Mouse (Mus musculus): ENCODE measurements around the gene Psg22.
"Not testable (repeated sequence)": the region's sequence is repeated elsewhere in the genome, so short reads cannot be mapped to it uniquely, and the experiment has no call there.

DNA sequence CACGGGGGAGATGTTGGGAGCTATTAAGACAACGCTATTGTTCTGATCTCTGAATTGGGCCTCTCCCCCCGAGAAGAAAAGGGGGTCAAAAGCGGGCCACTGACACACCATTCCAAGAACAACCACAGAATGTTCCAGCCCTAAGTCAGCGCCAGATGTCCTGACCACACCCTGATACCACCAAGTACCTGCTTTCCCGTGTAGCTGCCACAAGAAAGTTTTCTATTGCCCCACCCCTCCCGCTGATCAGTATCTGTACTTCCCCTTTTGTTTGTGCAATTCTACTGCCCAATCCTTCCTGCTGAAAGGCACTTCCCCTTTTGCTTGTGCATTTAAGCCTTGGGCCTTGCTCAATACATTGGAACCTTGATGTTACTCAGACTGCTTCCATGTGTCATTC is 42.3 kb downstream of the Psg22 start:
- not testable (repeated sequence) for TF ChIP-seq CTCF, POLR2A (IDR thresholded peaks at IDR 0.05; ENCODE audit: insufficient read depth, low read depth, low read length)
